Mouse (Mus musculus) cerebellum, postnatal 14 days (tissue): ENCODE measurements around the gene Tbc1d9b.
A peak's percentile ranks its signal among the peaks of the same experiment; 100 is the strongest.
"Not testable (repeated sequence)": the region's sequence is repeated elsewhere in the genome, so short reads cannot be mapped to it uniquely, and the experiment has no call there.

Source experiments
- DNase-seq, 2 experiments: peaks; one replicate each; pipeline ENCODE4 v3.0.0; 2021; ENCODE audit warnings: mixed read lengths in 2 of 2

The Tbc1d9b gene

DNA sequence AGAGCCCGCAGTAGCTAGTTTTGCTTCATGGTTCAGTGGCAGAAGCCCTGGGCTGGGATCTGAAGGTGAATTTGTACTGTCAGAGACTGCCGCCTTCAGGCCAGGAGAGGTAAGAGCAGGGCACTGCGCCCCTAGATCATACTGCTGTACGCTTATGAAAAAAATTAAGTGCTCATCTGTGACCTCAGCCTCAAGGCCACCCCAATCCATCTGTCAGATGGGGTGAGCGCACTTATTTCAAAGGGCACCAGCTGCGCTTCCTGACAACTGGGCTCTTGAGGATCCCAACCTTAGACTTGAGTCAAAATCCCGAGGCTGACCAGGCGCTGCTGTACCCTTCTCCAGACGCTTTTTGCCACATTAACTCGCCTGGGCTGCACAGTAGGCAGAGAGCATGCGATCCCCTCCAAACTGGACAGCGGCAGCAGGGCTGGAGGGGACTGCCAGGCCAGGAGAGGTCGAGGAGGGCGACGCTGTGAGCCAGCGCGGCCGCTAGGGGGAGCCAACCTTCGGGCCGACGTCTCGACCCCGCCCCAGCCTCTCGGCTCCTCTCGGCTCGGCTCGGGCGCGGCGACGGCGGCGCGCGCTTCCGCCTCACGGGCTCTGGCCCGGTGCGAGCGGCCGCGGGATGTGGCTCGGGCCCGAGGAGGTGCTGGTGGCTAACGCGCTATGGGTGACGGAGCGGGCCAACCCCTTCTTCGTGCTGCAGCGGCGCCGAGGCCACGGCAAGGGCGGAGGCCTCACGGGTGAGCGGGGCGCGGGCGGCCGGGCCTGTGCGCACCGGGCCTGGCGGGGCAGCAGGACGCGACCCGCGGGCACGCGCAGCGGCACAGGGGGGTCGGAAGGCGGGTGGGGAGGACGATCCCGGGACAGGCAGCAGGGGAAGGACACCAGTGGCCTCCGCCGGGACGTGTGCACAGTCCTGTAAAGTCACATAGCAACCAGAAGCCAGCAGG, at the start of gene Tbc1d9b:
Tbc1d9b (plus strand) TSS at position 586 of the 956 bp plus-strand sequence.
- peak; percentile 95 to 96 for DNase-seq

DNA sequence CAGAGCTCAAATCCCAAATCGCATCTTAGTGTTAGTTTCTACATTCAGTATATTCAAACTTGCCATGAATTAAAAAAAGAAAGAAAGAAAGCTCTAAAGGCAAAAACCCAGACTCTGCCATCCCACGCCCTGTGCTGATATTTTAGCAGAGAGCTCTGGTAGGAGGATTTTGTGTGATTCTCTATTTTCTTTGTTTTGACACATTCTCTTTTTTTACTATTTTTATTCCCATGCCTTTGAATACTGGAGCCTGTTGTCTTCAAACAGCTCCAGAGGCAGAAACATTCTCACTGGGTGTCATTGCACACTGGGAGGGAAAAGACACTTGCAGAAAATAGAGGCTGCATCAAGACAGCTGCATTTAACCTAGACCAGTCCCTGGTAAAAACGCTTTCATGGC, 45.0 kb upstream of the Tbc1d9b start:
- DNase-seq: no peak

DNA sequence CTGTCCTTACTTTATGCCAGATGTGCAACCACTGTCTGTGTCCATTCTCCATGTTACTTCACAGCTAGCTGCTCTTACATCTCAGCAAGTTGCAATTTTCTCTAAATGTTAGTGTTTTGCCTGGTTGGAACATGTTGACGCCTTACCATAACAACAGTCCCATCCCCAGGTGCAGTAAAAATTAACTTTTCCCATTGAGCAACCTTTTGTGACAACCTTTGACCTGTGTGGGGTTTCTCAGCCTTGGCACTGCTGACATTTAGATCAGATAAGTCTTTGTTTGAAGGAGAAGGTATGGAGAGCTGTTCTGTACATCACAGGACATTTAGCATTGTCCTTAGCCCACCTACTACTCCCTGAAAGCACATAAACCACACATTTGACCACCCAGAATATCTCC, 41.4 kb upstream of the Tbc1d9b start:
- DNase-seq: no peak

DNA sequence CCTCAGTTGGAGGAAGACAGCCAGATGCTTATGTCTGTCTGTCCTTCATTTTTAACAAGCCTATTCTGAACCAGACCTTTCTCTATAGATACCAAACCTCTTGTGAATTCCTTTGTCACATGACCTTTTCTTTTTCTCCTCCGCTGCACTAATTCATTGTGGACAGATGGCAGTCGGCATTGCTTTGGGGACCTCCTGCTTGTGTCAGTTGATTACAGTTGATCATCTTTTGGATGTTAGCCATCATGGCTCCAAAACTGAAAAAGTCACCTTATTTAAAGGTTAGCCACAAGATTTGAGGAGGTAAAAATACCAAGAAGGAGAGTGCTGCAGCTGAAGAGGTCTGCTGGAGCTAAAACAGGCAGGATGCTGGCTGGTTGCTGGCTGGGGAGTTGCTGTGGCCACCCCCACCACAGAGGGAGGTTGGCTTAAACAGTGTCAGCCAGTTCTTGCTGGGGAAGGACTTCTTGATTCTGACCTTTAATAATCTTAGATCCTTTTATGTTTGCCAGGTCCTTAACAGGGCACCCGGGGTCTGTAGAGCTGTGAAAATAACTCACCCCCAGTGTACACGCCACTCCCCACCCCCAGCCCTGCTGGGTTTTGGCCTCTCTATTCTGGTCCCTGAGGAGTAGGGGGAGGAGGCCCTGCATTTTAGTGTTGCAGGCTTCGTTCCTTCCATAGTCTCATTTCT, 40.1 kb upstream of the Tbc1d9b start:
- peak; percentile 68 to 86 for DNase-seq

DNA sequence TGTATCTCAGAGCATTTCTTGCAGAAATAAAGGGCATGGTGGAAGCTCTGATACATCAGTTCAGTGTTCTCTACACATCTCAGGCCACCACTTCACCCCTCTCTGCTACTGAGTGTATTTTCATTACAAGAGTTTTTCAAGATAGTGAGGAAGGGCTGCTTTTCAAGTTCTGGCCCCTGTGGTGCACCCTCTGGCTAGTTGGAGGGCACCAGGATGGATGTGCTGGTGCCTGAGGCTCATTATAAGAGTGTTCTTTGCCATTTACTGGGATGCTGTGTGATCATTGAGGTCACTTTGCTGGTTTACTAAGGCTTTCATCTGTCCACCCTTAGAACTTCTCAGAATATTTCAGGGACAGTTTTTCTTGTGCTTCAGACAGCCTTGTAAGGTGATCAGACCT, 39.5 kb upstream of the Tbc1d9b start:
- no peak for DNase-seq

DNA sequence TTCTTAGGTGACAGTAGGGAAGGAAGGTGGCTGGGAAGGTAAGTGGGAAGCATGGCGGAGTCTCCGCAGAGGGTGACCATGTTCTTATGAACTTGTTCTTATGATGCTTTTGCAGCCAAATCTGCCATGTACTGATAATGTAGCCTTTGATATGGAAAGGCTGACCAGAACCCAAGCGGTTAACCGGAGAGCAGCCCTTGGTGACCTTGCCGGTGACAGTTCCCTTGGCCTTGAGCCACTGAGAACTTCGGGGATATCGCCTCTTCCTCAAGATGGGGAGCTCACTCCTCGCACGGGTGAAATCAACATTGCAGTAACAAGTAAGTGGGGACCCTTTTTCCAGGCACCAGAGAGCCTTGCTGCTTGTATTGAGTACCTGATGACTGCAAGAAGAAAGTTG, 35.5 kb upstream of the Tbc1d9b start:
- DNase-seq: no peak

DNA sequence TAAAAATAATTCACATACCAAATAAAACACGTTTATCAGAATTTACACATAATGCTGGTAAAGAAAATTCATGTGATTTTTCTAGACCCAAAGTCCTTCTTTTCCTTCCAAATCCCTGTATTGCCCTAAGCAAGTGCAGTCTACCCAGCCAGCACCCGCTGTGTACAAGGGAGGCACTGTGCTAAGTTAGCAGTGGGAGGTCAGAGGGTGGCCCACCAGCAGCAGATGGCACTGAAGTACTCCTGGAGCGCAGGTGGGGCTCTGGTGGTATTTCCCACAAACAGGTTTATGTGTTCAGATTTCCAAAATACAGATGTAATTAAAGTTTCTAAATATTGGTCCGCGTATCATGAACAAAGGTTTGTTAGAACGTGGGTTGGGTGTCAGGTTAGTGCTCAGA, 34.1 kb upstream of the Tbc1d9b start:
- DNase-seq: peak in 1 of 2 experiments; percentile 84

DNA sequence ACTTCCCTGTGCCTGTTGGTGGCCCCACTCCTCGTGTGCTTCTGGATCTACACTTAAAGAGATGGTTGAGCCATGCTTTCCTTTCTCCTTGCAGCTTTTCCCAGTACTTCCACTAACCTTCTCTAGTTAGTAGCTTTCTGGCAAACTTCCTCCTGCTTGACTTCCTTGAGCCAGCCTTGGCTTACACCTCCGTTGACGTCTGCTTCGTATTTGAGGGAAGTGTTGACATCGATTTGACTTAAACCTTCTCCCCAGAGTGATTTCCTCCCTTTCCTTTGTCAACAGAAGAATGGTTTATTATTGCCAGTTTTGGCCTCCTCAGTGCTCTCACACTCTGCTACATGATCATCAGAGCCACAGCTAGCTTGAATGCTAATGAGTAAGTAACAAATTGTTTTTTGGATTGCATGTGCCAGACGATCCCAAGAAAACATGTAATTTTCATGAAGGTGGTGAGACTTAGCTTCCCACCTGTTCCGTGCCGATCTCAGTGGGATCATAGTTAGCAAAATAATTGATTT, 32.2 kb upstream of the Tbc1d9b start:
- no peak for DNase-seq

DNA sequence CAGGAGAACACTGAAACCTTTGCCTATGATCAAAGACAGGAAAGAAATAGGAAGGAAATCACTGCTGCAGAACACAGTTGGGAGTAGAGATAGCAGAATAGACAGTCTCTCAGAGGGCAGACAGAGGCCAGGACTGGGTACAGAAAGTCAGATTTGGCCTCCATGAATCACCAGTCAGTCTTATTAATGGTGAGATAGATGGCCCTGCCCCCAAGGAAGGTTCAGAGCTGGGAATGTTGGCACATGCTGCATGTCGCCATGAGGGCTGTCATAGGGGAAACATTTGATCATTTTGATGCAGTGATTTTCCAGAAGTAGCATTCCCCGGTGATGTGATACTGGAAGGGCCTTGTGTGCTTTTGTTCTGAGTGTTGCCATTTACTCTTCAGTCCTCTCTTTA, 31.5 kb upstream of the Tbc1d9b start:
- DNase-seq: peak in 1 of 2 experiments; percentile 35

DNA sequence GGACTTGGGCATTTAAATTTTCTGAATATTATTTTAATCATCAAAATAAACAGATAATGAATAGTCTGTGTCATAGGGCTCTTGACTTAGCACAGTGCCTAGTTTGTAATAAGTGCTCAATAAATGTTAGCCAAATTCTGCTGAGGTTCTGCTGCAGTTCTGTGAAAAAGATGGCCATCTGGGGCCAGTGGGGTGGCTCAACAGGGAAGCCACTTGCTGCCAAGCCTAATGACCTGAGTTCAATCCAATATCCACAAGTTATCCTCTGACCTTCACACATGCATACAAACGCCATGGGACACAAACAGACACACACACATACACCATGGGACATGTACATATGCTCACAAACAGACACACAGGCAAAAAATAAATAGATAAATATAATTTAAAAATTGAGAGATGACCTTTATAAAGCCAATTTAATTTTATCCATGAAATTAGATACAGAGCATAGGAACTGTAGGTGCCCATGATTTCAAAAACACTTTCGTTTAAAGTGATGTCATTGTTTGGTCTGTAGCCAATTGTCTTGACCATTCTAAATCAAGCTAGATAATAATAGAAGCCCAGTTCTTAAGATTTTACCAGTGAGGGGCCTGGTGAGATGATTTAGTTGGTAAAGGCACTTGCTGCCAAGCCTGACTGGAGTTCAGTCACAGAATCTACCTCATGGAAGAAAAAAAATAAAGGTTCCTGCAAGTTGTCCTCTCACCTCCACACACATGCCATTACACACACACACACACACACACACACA, 30.5 kb upstream of the Tbc1d9b start:
- peak; percentile 90 to 97 for DNase-seq

DNA sequence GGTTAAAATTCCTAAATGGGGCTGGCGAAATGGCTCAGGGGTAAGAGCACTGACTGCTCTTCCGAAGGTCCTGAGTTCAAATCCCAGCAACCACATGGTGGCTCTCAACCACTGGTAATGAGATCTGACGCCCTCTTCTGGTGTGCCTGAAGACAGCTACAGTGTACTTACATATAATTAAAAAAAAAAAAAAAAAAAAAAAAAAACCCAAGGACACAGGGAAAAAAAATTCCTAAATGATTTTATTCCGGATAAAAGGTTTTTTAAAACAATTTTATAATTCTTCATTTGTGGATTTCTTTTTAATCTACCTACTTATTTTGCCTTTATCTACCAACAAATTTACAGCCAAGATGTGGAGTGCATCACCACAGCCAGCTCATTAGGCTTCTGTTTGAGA, 29.2 kb upstream of the Tbc1d9b start:
- DNase-seq: not testable (repeated sequence)

DNA sequence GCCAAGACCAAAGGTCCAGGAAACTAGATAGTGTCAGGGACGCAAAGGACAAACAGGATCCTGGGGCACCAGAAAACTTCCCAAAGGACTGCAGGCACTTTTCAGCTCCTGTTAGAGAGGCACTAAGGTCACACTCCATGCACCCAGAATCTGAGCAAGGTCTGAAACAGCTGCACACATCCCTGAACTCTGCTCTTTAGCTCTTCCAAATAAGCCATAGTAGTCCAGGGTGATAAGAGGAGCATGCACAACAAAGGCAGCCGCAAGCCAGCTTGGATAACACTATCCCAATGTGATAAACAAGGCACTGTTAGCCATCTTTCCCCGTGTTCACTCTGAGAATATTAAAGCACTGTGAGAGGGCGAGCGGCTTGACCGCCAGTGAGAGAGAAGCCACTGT, 27.2 kb upstream of the Tbc1d9b start:
- no peak for DNase-seq

DNA sequence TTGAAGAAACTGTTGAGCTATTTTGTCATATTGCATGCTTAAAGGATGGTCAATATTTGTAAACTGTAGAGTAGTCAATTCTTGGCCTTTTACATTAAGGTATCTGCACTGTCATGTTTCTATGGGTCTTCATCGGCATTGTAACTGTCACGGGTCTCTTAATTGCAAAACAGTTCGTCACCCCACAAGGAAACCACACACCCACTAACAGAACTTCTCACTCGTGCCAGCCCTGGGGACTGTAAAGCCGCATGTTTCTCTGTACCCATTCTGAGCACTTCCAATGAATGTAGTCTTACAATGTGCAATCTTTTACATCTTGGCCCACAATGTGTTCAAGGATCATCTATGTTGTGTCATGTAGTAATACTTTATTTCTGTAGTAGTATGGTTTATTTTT, 26.0 kb upstream of the Tbc1d9b start:
- DNase-seq: no peak

DNA sequence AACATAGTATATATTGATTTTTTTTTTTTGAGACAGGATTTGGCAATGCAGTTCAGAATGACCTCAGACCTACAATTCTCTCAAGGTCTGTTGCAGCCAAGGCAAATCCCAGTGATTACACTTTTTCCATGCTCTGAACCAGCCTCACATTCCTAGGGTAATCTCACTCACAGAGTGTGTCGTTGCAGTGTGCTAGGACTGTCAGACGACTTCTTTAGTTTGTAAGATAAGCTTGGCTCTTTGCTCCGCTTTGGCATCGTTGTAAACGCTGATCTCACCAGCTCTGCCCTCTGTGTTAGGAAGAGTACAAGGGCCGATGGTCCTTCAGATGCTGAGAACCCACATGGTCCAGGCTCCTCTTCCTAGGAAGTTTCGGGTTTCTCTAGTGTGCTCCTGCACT, 25.2 kb upstream of the Tbc1d9b start:
- DNase-seq: no peak

DNA sequence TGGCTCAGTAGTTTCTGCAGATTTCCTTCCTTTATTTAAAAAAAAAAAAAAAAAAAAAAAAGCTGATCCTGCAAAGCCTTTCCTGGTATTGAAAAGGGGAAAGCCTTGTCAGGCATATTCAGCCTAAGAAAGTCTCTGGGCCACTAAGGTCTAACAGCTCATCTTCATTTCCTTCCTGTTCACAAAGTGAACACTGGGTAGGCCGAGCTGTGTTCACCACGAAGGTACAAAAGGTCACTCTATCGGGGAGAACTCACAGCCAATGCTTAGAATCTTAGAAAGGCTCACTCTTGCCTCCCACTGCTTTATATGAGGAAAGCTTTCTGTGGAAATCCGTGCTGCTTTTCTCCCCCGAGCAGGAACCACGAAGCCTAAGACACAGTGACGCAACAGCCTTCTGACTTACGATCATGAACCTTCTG, 22.4 kb upstream of the Tbc1d9b start:
- DNase-seq: no peak

DNA sequence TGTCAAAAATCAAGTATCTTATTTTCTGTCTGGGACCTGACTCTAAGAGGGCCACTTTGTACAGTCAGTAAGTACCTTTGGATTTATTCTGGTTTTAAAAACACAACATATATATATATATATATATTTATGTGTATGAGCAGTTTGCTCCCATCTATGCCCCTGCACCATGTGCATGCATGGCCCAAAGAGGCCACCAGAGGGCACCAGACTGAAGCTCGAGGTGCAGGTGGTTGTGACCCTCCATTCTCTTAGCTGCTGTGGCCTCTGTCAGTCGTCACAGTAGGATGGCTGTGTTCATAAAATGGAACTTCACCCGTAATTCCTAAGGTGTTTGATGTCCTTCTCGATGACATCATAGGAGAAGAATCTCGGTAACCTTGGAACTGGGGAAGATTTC, 16.9 kb upstream of the Tbc1d9b start:
- DNase-seq: peak; percentile 87 to 90

DNA sequence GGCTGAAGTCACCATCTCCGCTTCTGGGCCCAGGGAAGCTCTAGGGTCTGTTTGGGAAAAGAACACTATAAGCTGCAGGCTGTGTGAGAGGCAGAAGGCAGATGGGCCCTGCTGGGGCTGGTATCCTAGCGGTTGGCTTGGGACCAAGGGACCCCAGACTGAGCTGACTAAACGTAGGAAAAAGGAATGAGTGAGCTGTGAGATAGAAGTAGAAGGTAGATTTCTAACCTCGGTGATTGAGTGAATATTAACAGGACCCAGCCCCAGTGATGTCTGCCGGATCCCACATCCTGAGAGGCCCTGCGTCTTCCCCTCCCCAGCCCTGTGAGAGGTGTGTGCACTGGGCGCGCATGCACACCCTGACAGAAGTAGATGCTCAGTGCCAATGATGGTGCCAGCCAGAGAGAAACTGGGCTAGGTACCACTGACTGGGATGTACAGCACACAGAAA, 8.5 kb upstream of the Tbc1d9b start:
- peak; percentile 74 to 77 for DNase-seq

DNA sequence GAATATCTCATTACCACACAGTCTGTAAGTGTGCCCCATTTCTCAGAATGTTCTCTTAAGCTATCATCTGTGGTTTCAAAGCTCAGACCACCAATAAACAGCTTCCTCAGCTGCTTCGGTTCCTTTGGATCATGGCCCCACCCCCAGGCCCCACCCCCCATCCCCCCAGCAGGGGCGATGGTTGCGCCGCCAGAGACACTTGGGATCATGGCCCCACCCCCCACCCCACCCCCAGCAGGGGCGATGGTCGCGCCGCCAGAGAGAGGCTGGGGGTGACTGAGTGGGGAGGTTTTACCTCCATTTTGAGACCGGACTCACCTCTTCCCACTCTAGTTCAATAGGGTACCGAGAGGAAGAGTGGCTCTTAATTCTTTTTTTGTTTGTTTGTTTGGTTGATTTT, 3.4 kb upstream of the Tbc1d9b start:
- no peak for DNase-seq

DNA sequence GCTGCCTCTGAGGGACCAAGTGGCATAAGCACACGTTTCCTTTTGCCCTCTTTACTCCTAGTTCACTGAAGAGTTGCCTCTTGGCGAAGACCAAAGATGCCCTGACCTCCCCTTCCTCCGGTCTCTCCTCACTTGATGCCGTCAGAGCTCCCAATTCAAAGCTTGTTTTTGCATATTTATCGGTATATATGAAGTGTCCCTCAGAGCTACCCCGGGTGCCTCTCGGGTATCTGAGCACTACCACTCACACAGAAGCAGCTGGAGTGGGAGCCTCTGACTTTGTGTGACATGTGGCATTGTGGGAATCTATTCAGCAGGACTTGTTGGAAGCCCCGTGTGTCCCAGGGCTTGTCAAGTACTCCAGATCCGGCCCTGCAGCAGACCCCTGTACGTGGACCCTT, 605 bp downstream of the Tbc1d9b start:
- peak in 1 of 2 experiments; percentile 40 for DNase-seq

DNA sequence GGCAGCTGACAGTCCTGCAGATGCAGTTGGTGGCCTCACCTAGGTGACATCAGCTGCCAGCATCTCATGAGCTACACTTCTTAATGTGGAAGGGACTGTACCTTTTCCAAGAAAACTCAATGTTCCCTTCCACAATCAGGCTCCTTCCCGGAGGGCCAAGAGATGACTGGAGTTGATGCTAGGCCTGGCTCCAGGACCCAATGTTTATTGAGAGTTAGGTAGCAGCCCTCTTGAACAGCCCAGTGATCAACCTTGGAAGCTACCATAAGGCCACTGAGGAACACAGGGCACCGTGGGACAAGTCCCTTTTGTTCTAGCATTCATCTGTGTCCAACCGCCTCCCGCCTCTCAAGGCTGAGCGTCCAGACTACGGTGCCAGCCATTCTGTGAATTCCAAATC, 1.1 kb downstream of the Tbc1d9b start:
- DNase-seq: peak; percentile 24 to 32

DNA sequence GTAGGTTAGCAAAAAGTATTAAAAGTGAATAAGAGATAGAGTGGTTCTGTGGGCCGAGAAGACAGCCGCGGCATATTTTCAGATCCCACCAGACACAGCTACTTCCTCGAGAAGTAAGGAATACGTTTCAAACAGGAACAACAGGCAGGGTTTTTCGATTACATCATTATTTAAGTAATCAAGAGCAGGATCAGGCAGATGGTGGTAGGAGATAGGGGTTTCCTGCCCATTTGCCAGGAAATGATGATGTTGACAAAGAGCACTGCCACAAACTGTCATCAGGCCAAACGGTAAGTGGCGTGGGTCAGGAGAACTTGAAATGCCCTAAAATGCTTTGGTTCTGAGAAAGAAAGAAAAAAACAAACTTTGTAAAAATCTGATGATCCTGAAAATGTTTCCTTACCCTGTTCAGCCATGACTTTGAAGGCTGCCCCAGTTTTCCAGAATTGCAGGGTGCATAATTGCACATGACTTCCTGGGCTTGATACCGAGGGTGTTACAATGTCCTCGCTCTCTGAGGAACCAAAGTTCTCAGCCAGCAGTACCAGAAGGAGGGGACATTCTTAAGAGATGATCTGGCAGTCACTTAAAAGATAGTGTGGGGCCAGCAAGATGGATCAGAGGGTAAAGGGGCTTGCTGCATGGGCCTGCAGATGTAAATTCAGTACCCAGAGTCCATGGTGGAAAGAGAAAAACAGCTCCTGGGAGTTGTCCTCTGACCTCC, 3.1 kb downstream of the Tbc1d9b start:
- no peak for DNase-seq

DNA sequence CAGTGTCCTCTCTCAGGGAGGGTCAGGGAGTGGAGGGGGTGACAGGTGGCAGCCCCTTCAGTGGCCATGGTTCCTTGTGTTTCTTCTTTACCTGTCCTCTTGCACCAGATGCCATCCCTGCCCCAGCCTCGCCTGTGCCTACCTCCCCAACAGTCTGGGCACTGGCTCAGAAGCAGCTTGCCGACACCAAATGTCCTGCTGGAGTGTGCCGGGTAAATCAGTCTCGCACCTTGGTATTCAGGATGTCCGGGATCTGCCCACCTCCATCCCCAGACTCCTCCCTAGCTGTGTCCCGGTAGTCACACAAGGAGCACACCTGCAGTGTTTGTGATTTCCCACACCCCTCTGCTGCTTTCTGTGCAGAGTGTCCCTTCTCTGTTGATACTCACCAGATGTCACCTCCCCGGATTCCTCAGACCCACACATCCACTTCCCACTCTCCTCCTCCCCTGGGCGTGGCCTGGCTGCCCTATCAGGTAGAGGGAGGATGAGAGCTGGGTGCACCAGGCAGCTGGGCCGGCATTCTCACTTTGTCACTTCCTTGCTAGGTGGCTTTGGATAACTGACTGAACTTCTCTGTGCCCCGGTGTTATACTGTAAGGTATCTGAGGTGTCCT, 7.1 kb downstream of the Tbc1d9b start:
- DNase-seq: no peak
